Mouse (Mus musculus): ENCODE measurements around the gene Atp6v1g1. TPM values are rescaled to one million over a fixed set of nuclear protein-coding genes. Genes with fewer than 3 reads are reported as not detected.

Gene Atp6v1g1
- polyA plus RNA-seq, 1 experiment from 2014 or later, result 188 TPM

DNA sequence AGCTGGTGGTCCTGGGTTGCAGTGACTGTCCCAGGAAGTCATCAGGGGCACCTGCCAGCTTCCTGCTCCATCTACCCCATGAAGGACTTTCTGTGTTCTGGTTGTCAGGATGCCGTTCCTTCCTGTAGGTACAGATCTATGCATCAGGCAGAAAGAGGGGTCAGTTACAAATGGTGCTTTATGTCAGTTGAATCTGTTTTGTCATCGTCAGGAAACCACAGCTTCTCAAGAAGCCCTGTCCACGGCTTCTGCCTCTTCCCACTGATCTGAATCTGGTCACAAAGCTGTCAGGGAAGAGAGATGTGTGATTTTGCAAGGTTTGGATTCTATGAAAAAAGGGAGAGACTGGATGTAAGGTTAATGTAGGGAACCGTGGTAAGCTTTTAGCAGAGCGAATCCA, 29.6 kb upstream of the Atp6v1g1 start:
- Histone ChIP-seq H3K4me2 (no peak overlapping the region), H3K27me3 (replicated peaks) (peaks cover 10% of the 10 kb centered on the region), H3K36me3 (no peaks in the 10 kb centered on the region), H3K27ac (replicated peaks) (no peak overlapping the region), H3K9me3 (no peaks in the 10 kb centered on the region), H3K4me1 (no peaks in the 10 kb centered on the region), H3K4me3 (no peak overlapping the region), H3K9ac (no peak overlapping the region)
- no peak for ATAC-seq (ENCODE audit: extremely low read depth, insufficient number of reproducible peaks, low FRiP score, low TSS enrichment)
- 70% methylated on average over 5 of the region's 5 CpGs for WGBS

DNA sequence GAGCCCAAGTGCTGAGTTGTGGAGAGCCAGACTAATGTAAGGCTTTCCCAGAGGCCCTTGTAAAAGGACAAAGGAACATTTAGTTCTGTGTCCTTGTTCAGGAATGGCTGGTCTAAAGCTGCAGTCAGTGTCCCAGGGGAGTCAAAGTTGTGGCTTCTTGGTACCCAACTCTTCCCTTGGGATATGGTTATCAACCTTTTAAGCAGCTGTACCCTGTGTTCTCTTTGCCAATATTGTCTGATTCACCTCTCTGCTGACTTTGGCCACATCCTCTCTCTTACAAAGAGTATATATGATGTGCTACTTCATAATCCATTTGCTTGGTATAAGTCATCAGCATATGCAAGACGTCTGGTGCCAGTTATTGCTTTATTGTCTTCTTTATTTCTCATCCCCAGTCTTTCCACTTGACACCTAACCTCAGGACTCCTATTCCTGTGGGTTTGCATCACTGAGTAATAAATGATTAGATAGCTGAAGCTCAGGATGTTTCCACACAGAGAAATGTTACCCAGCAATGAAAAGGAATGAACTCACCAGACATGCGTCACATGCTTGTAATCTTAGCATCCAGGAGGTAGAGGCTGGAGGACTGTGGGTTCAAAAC, 22.7 kb upstream of the Atp6v1g1 start:
- Histone ChIP-seq H3K4me1 (no peaks in the 10 kb centered on the region), H3K27me3 (replicated peaks) (0 out of 2 replicates have a peak, but pooled peaks cover 4% of the 10 kb centered on the region), H3K4me2 (no peak overlapping the region), H3K27ac (replicated peaks) (no peak overlapping the region), H3K9me3 (no peaks in the 10 kb centered on the region), H3K4me3 (no peak overlapping the region), H3K9ac (no peak overlapping the region), H3K36me3 (no peaks in the 10 kb centered on the region)
- ATAC-seq (ENCODE audit: extremely low read depth, insufficient number of reproducible peaks, low FRiP score, low TSS enrichment), result no peak
- 75% methylated on average over 2 of the region's 2 CpGs for WGBS

DNA sequence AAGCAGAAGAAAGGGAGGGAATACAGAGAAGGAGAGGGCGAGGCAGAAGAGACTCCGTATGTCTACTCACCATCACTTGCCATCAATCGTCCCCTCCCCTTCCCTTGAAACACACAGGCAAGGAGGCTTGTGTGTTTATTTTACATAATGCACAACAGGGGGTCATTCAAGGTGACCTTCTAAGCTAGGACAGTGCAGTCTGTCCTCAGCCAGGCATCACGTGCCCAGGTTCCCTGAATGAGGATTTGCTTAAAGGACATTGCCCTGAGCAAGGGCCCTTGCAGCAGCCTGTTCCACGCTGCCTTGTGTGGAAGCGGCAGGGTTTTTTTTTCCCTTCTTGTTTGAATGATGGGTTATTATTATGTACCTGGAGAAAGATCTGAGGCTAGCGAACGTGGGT, 19.1 kb upstream of the Atp6v1g1 start:
- WGBS, result 71% methylated on average over 8 of the region's 8 CpGs
- H3K27me3 ChIP-seq (replicated peaks), result 0 out of 2 replicates have a peak, but pooled peaks cover 4% of the 10 kb centered on the region
- H3K4me2 ChIP-seq, result no peak overlapping the region
- no peaks in the 10 kb centered on the region for H3K36me3 ChIP-seq
- no peak overlapping the region for H3K9ac ChIP-seq
- H3K9me3 ChIP-seq, result no peaks in the 10 kb centered on the region
- peaks cover 8% of the 10 kb centered on the region for H3K4me1 ChIP-seq
- H3K27ac ChIP-seq (replicated peaks), result no peak overlapping the region
- H3K4me3 ChIP-seq, result no peak overlapping the region
- no peak for ATAC-seq (ENCODE audit: extremely low read depth, insufficient number of reproducible peaks, low FRiP score, low TSS enrichment)

DNA sequence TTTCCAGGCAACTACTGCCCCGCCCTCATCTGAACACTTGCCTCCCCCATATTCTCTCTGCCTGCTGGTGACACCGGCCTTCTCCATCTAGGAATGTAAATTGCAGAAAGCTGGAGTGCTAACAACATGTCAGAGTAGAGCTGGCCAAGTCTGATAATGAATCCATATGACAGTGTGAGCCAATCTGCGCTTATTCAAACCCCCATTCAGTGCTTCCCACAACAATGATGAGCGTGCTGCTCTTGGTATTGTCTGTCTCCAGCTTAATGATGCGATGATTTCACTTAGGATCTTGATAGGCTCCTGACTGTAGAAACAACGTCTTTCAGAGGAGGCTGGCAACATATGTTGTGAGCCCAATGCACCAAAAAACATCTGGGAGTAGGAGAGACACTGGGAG, 15.6 kb upstream of the Atp6v1g1 start:
- Histone ChIP-seq H3K27ac (replicated peaks) (no peak overlapping the region), H3K4me3 (no peak overlapping the region), H3K4me1 (peaks cover 8% of the 10 kb centered on the region), H3K9me3 (no peaks in the 10 kb centered on the region), H3K9ac (no peak overlapping the region), H3K36me3 (no peaks in the 10 kb centered on the region), H3K27me3 (replicated peaks) (peaks cover 9% of the 10 kb centered on the region; the same call in 1 of the 2 replicates), H3K4me2 (no peak overlapping the region)
- 57% methylated on average over 6 of the region's 6 CpGs for WGBS
- no peak for ATAC-seq (ENCODE audit: extremely low read depth, insufficient number of reproducible peaks, low FRiP score, low TSS enrichment)

DNA sequence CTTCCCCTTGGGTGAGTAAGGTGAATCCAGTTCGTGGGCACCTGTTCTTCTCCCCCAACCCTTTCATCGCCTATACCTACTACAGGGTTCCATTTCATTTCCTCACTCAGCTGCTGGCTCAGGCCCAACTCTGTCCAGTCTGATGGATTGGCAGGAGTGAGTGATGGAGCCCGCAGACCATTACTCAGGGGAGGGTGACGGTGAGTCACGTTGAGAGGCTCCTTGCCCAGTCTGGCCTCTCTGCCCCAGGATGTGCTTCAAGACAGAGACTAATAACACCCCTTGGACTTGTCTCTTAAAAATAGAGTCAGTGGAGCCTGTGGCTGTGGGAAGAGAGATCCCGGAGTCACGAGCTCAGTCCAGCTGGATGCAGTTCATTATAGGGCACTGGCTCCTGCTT, 14.2 kb upstream of the Atp6v1g1 start:
- H3K27me3 ChIP-seq (replicated peaks), result peaks cover 19% of the 10 kb centered on the region
- WGBS, result 59% methylated on average over 7 of the region's 7 CpGs
- no peak overlapping the region for H3K4me2 ChIP-seq
- no peak overlapping the region for H3K9ac ChIP-seq
- H3K36me3 ChIP-seq, result no peaks in the 10 kb centered on the region
- H3K27ac ChIP-seq (replicated peaks), result no peak overlapping the region
- no peaks in the 10 kb centered on the region for H3K9me3 ChIP-seq
- H3K4me3 ChIP-seq, result no peak overlapping the region
- peaks cover 8% of the 10 kb centered on the region for H3K4me1 ChIP-seq
- no peak for ATAC-seq (ENCODE audit: extremely low read depth, insufficient number of reproducible peaks, low FRiP score, low TSS enrichment)

DNA sequence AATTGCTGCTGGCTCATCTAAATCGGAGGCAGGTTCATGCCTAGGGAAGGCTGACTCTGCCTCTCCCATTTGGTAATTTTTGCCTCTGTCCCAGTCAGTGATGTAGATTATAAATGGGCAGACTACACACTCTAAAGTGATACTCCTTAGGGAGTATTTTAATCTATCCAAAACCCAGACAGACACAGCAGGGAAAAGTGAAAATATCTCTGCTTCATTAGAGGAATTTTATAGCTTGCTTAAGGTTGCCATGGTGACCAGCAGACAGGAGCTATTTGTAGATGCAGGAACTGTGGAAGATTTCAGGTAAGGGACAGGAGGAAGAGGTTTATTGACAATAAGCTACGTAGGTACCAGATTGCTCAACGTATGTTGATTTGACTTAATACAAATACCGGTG, 7.0 kb upstream of the Atp6v1g1 start:
- ATAC-seq (ENCODE audit: extremely low read depth, insufficient number of reproducible peaks, low FRiP score, low TSS enrichment), result no peak
- Histone ChIP-seq H3K4me2 (no peak overlapping the region), H3K27me3 (replicated peaks) (peaks cover 16% of the 10 kb centered on the region), H3K36me3 (no peaks in the 10 kb centered on the region), H3K4me3 (no peak overlapping the region), H3K9me3 (no peaks in the 10 kb centered on the region), H3K27ac (replicated peaks) (no peak overlapping the region), H3K9ac (no peak overlapping the region), H3K4me1 (peaks cover 15% of the 10 kb centered on the region)
- 82% methylated on average over 4 of the region's 4 CpGs for WGBS

DNA sequence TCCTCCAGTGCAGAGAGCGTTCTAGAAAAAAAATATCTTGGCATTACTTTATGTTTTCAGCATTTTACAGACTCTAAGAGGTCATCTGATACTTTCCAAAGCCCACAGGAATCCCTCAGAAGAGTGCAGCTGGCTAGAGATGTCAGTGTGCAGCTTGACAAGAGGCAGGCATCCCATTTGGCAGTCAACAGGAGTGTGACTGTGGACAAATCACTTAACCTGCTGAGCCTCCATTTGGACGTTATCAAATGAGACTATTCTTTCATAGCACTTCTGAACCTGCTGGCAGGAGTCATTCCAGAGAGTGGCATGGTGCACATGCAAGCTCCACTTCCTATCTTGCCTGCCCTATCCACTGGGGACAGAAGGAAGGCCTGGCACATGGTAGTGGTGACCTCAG, 2.4 kb upstream of the Atp6v1g1 start:
- Histone ChIP-seq H3K4me2 (no peak overlapping the region), H3K27me3 (replicated peaks) (no peaks in the 10 kb centered on the region), H3K4me3 (no peak overlapping the region), H3K9me3 (no peaks in the 10 kb centered on the region), H3K4me1 (peaks cover 47% of the 10 kb centered on the region), H3K27ac (replicated peaks) (peak overlapping the region; percentile 74), H3K9ac (no peak overlapping the region), H3K36me3 (no peaks in the 10 kb centered on the region)
- no peak for ATAC-seq (ENCODE audit: extremely low read depth, insufficient number of reproducible peaks, low FRiP score, low TSS enrichment)
- WGBS, result 11% methylated on average over 2 of the region's 2 CpGs

DNA sequence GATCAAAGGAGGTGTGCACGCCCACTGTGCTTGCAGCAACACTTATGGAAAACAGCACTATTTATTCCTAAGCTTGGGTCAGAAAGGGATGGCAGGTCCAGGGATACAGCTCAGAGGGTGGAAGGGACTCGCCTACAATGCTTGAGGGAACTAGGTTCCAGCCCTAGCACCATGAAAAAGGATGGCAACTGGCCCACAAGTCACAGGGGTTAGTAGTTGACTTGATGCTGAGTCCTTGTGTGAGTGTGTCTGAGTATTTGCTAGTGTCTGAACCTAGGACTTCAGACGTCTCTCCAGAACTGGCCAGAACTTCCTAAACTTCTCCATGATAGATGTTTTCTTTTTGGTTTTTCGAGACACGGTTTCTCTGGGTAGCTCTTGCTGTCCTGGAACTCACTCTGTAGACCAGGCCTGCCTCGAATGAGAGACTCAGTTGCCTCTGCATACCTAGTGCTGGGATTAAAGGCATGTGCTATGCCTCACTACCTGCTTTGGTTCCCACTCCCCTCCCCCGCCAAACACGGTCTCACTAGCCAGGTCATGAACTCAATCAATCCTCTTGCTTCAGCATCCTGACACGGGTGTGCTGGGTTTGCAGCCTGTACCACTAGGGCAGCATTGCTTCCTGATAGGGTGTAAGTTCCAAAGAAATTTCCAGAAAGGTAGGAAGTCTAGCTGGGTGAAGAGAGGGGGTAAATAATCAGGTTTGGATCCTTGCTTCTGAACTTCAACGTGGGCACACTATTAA, 652 bp upstream of the Atp6v1g1 start:
- H3K9me3 ChIP-seq, result no peaks in the 10 kb centered on the region
- peak overlapping the region; percentile 80 for H3K27ac ChIP-seq (replicated peaks)
- peak overlapping the region; percentile 64 for H3K9ac ChIP-seq
- H3K4me3 ChIP-seq, result peak overlapping the region; percentile 94
- peaks cover 12% of the 10 kb centered on the region for H3K36me3 ChIP-seq
- 0 out of 2 replicates have a peak, but pooled peaks have one; percentile 7 for ATAC-seq (ENCODE audit: extremely low read depth, insufficient number of reproducible peaks, low FRiP score, low TSS enrichment)
- H3K4me2 ChIP-seq, result peak overlapping the region; percentile 72
- 56% methylated on average over 10 of the region's 10 CpGs for WGBS
- no peaks in the 10 kb centered on the region for H3K27me3 ChIP-seq (replicated peaks)
- peaks cover 57% of the 10 kb centered on the region for H3K4me1 ChIP-seq

DNA sequence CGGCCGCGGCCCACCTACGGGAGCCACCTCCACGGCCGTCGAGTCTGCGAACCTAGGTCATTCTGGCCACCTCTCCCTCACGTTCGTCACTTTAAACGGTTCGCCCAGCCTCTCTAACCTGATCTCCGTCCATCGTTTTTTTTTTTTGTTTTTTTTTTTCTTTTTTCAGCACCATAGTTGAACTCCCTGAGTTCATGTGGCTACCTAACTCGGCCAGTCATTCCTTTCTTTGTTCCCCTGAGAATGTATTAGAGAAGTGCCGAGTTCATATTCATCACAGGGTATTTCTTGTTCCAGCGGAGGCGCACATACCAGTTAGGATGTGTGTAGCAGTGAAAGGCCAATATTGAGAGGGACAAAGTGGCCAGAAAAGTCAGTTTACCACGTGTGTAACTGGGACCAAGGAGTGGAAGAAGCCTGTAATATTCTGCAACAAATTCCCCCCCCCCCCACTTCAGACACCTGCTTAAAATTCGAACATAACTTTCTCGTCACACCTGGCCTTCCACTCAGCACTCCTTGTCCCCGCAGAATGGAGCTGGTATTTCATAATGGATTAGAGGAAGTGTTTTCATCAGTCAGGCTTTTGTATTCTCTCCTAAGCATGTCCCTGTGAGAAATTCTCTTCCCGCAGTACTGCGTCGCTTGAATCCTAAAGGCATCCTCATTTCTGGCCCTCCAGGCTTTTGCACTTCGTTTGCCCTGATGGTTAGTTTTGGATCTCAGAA, 823 bp downstream of the Atp6v1g1 start:
- 19% methylated on average over 26 of the region's 26 CpGs for WGBS
- no peak for ATAC-seq (ENCODE audit: extremely low read depth, insufficient number of reproducible peaks, low FRiP score, low TSS enrichment)
- Histone ChIP-seq H3K4me1 (peaks cover 57% of the 10 kb centered on the region), H3K4me3 (peak overlapping the region; percentile 94), H3K9me3 (no peaks in the 10 kb centered on the region), H3K27me3 (replicated peaks) (no peaks in the 10 kb centered on the region), H3K27ac (replicated peaks) (peak overlapping the region; percentile 91), H3K9ac (peak overlapping the region; percentile 97), H3K36me3 (peaks cover 25% of the 10 kb centered on the region), H3K4me2 (peak overlapping the region; percentile 72)

DNA sequence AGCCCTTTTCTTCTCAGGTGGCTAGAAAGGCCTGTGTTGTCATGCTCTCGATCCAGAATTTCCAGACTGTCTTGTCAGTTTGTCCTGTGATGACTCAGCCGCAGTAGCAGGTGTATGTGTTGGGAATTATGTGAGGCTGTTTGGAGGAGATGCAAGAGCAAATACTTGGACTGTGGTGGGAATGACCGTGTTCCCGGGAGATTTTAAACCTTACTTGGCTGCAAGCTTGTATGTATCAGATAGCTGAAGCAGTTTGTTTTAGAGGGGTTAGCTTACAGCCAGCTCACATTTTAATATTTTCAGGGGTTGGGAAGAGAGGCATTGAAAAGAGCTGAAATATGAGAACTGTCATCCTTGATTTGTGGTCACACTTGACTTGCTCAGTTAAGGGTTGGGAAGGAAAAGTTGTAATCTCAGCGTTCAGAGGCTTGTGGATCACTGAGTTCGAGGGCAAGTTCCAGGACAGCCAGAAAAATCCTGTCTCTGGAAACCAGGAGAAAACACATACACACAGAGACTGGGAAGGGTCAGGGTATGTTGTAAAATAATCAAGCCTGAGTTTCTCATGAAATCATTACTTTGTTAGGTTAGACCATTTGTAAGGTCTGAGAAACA, 2.0 kb downstream of the Atp6v1g1 start:
- Histone ChIP-seq H3K4me1 (peaks cover 53% of the 10 kb centered on the region), H3K4me2 (peak overlapping the region; percentile 72), H3K27me3 (replicated peaks) (no peaks in the 10 kb centered on the region), H3K4me3 (peak overlapping the region; percentile 94), H3K36me3 (peaks cover 36% of the 10 kb centered on the region), H3K27ac (replicated peaks) (no peak overlapping the region), H3K9ac (peak overlapping the region; percentile 97), H3K9me3 (no peaks in the 10 kb centered on the region)
- WGBS, result 78% methylated on average over 6 of the region's 6 CpGs
- no peak for ATAC-seq (ENCODE audit: extremely low read depth, insufficient number of reproducible peaks, low FRiP score, low TSS enrichment)

DNA sequence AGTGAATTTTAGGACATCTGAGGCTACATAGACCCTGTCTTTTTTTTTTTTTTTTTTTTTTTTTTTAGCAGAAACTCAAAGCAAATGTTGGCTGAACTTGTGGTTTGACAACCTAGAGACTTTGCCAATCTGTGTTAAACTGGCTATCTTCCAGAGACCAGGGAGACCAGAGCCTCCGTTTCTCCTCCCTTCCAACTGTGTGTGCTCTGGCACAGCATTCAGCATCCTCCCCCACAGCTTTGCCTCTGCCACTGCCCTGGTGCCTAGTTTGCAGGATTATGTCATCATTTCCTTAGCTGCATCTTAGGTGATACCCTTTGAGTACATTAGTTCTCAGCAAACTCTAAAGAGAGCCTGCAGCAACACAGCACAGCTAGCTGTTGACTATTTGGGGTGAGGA, 3.2 kb downstream of the Atp6v1g1 start:
- no peak for ATAC-seq (ENCODE audit: extremely low read depth, insufficient number of reproducible peaks, low FRiP score, low TSS enrichment)
- H3K36me3 ChIP-seq, result peaks cover 49% of the 10 kb centered on the region
- no peaks in the 10 kb centered on the region for H3K27me3 ChIP-seq (replicated peaks)

More for the DNA sequence above, 3.2 kb downstream of the Atp6v1g1 start:
- Histone ChIP-seq H3K4me1 (peaks cover 40% of the 10 kb centered on the region), H3K4me3 (no peak overlapping the region), H3K9ac (no peak overlapping the region), H3K4me2 (no peak overlapping the region), H3K9me3 (no peaks in the 10 kb centered on the region), H3K27ac (replicated peaks) (no peak overlapping the region)
- WGBS, result 48% methylated on average over 1 of the region's 1 CpGs

Measured in heart, embryonic 13.5 days (tissue).